Mouse (Mus musculus): ENCODE results near the gene A930004D18Rik.
"Not testable (repeated sequence)": the region's sequence is repeated elsewhere in the genome, so short reads cannot be mapped to it uniquely, and the experiment has no call there.

Gene A930004D18Rik

GRCm38 (mm10) chr2:18015581-18015980 is 22.0 kb downstream of the A930004D18Rik start:
- in situ Hi-C loops (cut with MboI, MseI) = no loop called here

GRCm38 (mm10) chr2:18012866-18013265 is 24.7 kb downstream of the A930004D18Rik start:
- in situ Hi-C loops (cut with MboI, MseI) = no loop called here

- in situ Hi-C loops (cut with MboI, MseI) = no loop called here
Measured at GRCm38 (mm10) chr2:18011226-18011625, 26.3 kb downstream of the A930004D18Rik start.

- in situ Hi-C loops (cut with MboI, MseI) = loop anchor here (10.0 kb wide), 2 partner anchors 80 to 580 kb away; no protein-coding TSS in a partner anchor
Measured at GRCm38 (mm10) chr2:18005137-18005536, 32.4 kb downstream of the A930004D18Rik start.

- in situ Hi-C loops (cut with MboI, MseI) = loop anchor here (10.0 kb wide), 2 partner anchors 79 to 579 kb away; no protein-coding TSS in a partner anchor
Measured at GRCm38 (mm10) chr2:18004286-18004685, 33.3 kb downstream of the A930004D18Rik start.

- in situ Hi-C loops (cut with MboI, MseI) = loop anchor here (10.0 kb wide), 2 partner anchors 78 to 578 kb away; no protein-coding TSS in a partner anchor
Measured at GRCm38 (mm10) chr2:18002306-18002705, 35.2 kb downstream of the A930004D18Rik start.

GRCm38 (mm10) chr2:17996858-17997257 is 40.7 kb downstream of the A930004D18Rik start, which contains the start of gene H2al2a:
Gene H2al2a, minus strand, starts transcription at chr2:17996958.
- in situ Hi-C loops (cut with MboI, MseI) = no loop called here

GRCm38 (mm10) chr2:17989562-17989961 is 48.0 kb downstream of the A930004D18Rik start:
- in situ Hi-C loops (cut with MboI, MseI) = no loop called here

- in situ Hi-C loops (cut with MboI, MseI) = no loop called here
Measured at GRCm38 (mm10) chr2:17989115-17989514, 48.4 kb downstream of the A930004D18Rik start.

- in situ Hi-C loops (cut with MboI, MseI) = no loop called here
Measured at GRCm38 (mm10) chr2:17986694-17987093, 50.8 kb downstream of the A930004D18Rik start.

- in situ Hi-C loops (cut with MboI, MseI) = no loop called here
Measured at GRCm38 (mm10) chr2:17984774-17985173, 52.8 kb downstream of the A930004D18Rik start.

GRCm38 (mm10) chr2:17982747-17983146 is 54.8 kb downstream of the A930004D18Rik start:
- in situ Hi-C loops (cut with MboI, MseI) = no loop called here

GRCm38 (mm10) chr2:17978706-17979105 is 58.8 kb downstream of the A930004D18Rik start:
- in situ Hi-C loops (cut with MboI, MseI) = no loop called here

- in situ Hi-C loops (cut with MboI, MseI) = not testable (repeated sequence)
Measured at GRCm38 (mm10) chr2:17978251-17978650, 59.3 kb downstream of the A930004D18Rik start.

- in situ Hi-C loops (cut with MboI, MseI) = not testable (repeated sequence)
Measured at GRCm38 (mm10) chr2:17977645-17978044, 59.9 kb downstream of the A930004D18Rik start.

GRCm38 (mm10) chr2:17975601-17976327 is 61.8 kb downstream of the A930004D18Rik start:
- in situ Hi-C loops (cut with MboI, MseI) = no loop called here
